Mouse (Mus musculus) ES-Bruce4 (cell line): Measurements from ENCODE around the gene Dlx1. TPM values are rescaled to one million over a fixed set of nuclear protein-coding genes. Genes with fewer than 3 reads are reported as not detected.

ENCODE experiments used
- H3K27ac ChIP-seq: 2 replicates; pipeline ENCODE4 v1.5.1; 2012; ENCODE audit warnings: low read length, inconsistent platforms; ENCODE audit not compliant: insufficient read depth
- H3K27me3 ChIP-seq: 2 replicates; pipeline ENCODE4 v1.6.1; 2012; ENCODE audit warnings: mild to moderate bottlenecking, low read length, inconsistent platforms; ENCODE audit not compliant: control insufficient read depth, poor library complexity, insufficient read depth, severe bottlenecking
- H3K36me3 ChIP-seq: 2 replicates; pipeline ENCODE4 v1.6.1; 2012; ENCODE audit warnings: inconsistent platforms, mild to moderate bottlenecking, low read length, moderate library complexity; ENCODE audit not compliant: control insufficient read depth, poor library complexity, insufficient read depth, severe bottlenecking
- H3K4me1 ChIP-seq: one replicate; pipeline ENCODE4 v1.8.1; 2011; ENCODE audit warnings: low read length; ENCODE audit not compliant: control insufficient read depth, insufficient read depth
- H3K4me3 ChIP-seq: 2 replicates; pipeline ENCODE4 v1.5.1; 2011; ENCODE audit warnings: low read depth, mild to moderate bottlenecking, low read length
- H3K9ac ChIP-seq: 2 replicates; pipeline ENCODE4 v1.6.1; 2012; ENCODE audit warnings: low read depth, mild to moderate bottlenecking, inconsistent platforms; ENCODE audit not compliant: poor library complexity, severe bottlenecking
- H3K9me3 ChIP-seq: replicated peaks from 2 replicates; pipeline ENCODE4 v1.6.1; 2012; ENCODE audit warnings: mild to moderate bottlenecking, low read length, inconsistent platforms; ENCODE audit not compliant: control insufficient read depth, poor library complexity, insufficient read depth, severe bottlenecking
- CTCF ChIP-seq: IDR thresholded peaks from one replicate; pipeline ENCODE4 v1.8.1; 2011; ENCODE audit warnings: low read depth, low read length
- EP300 ChIP-seq: IDR thresholded peaks from 2 replicates; pipeline ENCODE4 v1.6.1; 2011; ENCODE audit warnings: low read depth, low read length; ENCODE audit not compliant: insufficient read depth
- POLR2A ChIP-seq: IDR thresholded peaks from one replicate; pipeline ENCODE4 v1.8.1; 2011; ENCODE audit warnings: low read length; ENCODE audit not compliant: insufficient read depth
- polyA plus RNA-seq: library from polyadenylated mRNA; stranded (reverse); fragments of >200 nt; gene quantifications from 2 replicates; pipeline ENCODE4 v1.2.4, GENCODE M21; 2011; ENCODE audit warnings: low read depth; ENCODE audit not compliant: missing spikeins, insufficient read depth, insufficient read length

Dlx1 gene
- not detected in 2 replicates for polyA plus RNA-seq

DNA sequence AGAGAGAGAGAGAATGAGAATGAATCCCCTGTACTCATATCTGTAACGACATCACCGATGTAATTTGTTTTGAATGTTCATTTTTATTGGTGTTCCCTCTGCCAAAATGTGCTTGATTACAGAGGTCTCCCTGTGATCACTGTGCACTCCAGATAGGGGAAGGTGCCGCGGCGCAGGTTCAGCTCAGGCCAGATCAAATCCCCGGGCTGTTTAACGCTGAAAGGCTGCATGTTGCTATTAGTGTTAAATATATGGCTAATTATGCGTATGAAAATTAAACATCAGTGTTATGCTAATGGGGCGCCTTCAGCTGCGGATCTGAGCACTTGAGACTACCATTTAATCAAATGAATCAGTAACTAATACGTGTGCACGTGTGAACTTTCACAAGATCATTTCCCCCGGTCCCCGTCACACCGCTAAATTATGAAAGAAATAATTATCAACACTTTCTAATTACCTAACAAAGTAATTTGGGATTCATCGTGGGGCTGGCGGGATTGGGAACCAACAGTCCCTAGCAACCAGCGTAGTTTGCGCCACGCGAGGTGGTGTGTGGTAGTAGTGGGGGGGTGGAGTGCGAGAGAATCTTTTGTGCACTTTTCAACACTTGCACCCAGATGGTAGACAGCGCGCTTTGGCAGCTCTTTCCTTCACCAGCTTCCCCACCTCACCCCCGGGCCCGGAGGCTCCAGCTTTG, at the start of gene Dlx1:
TSS of gene Dlx1 (plus strand) at position 100 of the 700 bp plus-strand sequence.
- Histone ChIP-seq H3K27me3 (peaks cover 33% of the 10 kb centered on the region), H3K9me3 (no peaks in the 10 kb centered on the region), H3K27ac (no peak within 1 kb of the TSS), H3K4me3 (peak within 1 kb of the TSS; percentile 79), H3K4me1 (no peaks in the 10 kb centered on the region), H3K9ac (peak within 1 kb of the TSS; percentile 42), H3K36me3 (no peaks in the 10 kb centered on the region)
- TF ChIP-seq POLR2A (no peak), CTCF (no peak), EP300 (no peak)

DNA sequence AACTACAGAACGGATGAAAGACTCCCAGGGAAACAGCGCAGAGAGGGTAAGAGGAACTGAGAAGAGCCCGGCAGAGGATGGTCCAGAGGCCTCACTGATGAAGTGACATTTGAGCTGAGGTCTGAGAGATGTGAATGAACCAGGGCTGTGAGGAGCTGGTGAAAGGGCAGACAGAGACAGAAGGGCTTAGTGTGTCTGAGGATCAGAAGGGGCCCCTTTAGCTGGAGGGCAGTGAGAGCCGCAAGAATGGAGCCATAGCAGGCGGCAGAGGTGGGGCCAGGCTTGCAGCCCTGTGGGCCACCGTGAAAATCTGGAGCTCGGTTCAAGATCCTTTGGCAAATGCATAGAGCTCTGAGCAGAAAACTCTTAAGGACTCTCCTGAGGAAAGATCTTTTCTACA, 48.0 kb upstream of the Dlx1 start:
- no peak for TF ChIP-seq EP300
- no peak for TF ChIP-seq POLR2A
- TF ChIP-seq CTCF: no peak
- Histone ChIP-seq H3K27me3 (no peaks in the 10 kb centered on the region), H3K4me1 (no peaks in the 10 kb centered on the region), H3K27ac (no peak overlapping the region), H3K9me3 (no peaks in the 10 kb centered on the region), H3K36me3 (no peaks in the 10 kb centered on the region), H3K4me3 (no peak overlapping the region), H3K9ac (no peak overlapping the region)

DNA sequence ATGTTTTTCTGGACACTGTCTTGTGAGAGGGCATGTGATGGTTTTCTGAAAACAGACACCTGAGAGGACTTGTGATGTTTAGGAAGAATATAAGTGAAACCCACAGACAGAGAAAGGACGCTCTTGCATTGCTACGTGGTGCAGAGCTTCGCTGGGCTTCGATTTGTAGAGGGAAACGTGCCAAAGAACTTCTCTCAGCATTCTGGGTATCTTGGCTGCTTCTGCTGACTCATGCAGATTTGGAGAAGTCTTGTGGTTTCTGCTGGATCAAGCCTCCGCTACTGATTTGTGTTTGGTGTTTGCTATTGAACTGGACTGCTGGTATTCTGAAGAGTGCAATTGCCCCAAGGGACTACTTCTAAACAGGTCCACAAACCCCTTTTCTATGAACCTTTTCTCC, 46.1 kb upstream of the Dlx1 start:
- TF ChIP-seq EP300 (no peak), POLR2A (no peak), CTCF (no peak)
- Histone ChIP-seq H3K9me3 (no peaks in the 10 kb centered on the region), H3K4me3 (no peak overlapping the region), H3K27me3 (no peaks in the 10 kb centered on the region), H3K4me1 (no peaks in the 10 kb centered on the region), H3K27ac (no peak overlapping the region), H3K36me3 (no peaks in the 10 kb centered on the region), H3K9ac (no peak overlapping the region)

DNA sequence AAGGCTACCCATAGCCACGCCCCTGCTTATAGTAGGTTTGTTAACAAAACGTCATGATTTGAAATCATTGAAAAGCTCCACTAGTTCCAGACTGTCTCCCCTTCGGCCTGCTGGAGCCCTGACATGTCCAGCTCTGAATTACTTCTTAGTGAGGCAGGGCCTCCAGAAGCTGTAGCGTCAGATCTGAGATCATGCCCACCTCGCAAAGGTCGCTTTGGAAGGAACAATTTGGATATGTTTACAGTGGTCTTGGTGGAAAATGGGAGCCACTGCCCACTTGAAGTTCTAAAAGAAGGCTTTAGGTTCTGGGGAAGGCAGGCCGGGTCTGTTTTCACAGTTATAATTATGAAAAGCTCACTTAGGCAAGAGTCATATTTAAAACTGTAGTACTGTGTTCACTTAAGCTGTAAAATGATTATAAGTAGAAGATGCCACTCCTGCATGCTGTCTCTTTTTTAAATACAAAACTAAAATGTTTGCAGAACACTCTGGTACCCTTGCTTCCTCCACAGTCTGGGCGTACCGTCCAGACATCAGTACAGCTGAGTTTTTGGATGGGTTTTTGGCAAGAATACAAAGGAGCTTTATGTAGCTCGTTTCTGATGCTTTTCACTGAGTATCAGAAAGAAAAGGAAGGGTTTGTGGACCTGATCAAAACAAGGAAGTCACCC, 44.7 kb upstream of the Dlx1 start:
- Histone ChIP-seq H3K9ac (no peak overlapping the region), H3K4me1 (no peaks in the 10 kb centered on the region), H3K36me3 (no peaks in the 10 kb centered on the region), H3K27ac (no peak overlapping the region), H3K27me3 (no peaks in the 10 kb centered on the region), H3K4me3 (no peak overlapping the region), H3K9me3 (no peaks in the 10 kb centered on the region)
- TF ChIP-seq EP300 (no peak), POLR2A (no peak), CTCF (no peak)

DNA sequence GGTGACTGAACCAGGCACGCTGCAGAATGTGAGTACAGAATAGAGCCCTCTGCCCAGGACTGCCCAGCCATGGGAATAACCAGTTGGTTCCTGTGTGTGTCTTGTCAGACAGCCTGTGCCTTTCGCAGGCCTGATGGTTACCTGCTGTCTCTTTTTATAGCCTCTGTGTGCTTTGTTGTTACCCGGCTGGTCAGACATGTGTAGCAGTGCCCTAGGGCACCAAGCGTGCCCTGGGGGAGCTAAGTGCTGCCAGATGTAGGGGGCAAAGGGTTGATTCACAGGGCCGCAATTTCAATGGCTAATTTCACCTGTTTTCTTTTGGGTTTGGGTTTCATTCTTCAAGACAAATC, 44.2 kb upstream of the Dlx1 start:
- TF ChIP-seq POLR2A: no peak
- TF ChIP-seq CTCF: no peak
- no peak for TF ChIP-seq EP300
- no peak overlapping the region for H3K27ac ChIP-seq

DNA sequence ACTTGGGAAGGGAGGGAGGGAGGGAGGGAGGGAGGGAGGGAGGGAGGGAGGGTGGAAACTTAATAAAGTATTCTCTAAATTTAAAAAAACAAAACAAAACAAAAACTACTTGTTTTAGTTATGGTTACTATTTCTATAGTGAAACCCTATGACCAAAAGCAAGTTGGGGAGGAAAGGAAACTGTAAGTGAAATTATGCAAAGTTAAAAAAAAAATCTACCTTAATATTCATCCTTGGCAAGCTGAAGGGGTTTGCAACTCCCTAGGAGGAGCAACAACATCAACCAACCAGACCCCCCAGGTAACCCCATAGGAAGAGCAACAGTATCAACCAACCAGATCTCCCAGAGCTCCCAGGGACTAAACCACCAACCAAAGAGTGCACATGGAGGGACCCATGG, 36.6 kb upstream of the Dlx1 start:
- TF ChIP-seq CTCF (no peak), POLR2A (no peak), EP300 (no peak)
- Histone ChIP-seq H3K9ac (no peak overlapping the region), H3K27me3 (no peaks in the 10 kb centered on the region), H3K36me3 (no peaks in the 10 kb centered on the region), H3K4me3 (no peak overlapping the region), H3K9me3 (no peaks in the 10 kb centered on the region), H3K27ac (no peak overlapping the region), H3K4me1 (no peaks in the 10 kb centered on the region)

More for the DNA sequence above, 44.2 kb upstream of the Dlx1 start:
- H3K4me3 ChIP-seq: no peak overlapping the region
- H3K36me3 ChIP-seq: no peaks in the 10 kb centered on the region
- H3K27me3 ChIP-seq: no peaks in the 10 kb centered on the region
- H3K9ac ChIP-seq: no peak overlapping the region
- H3K4me1 ChIP-seq: no peaks in the 10 kb centered on the region
- no peaks in the 10 kb centered on the region for H3K9me3 ChIP-seq
